Mouse (Mus musculus) adrenal gland, postnatal 36 days (tissue): ENCODE data around the gene Vmn1r225. TPM values are rescaled to one million over a fixed set of nuclear protein-coding genes. Genes with fewer than 3 reads are reported as not detected.
"Not testable (repeated sequence)": the region's sequence is repeated elsewhere in the genome, so short reads cannot be mapped to it uniquely, and the experiment has no call there.

Experiments
- DNase-seq, 2 experiments: peaks; one replicate each; pipeline ENCODE4 v3.0.0; 2021; ENCODE audit warnings: mixed read lengths in 1 of 2
- long read RNA-seq, 2 experiments: library from polyadenylated mRNA; stranded (forward); transcript quantifications; one replicate each; pipeline ENCODE4 v2.0.0; 2021; ENCODE audit warnings: borderline sequencing depth in 2 of 2
- total RNA-seq, 2 experiments: library from RNA; stranded (reverse); gene quantifications; 2 replicates each; pipeline ENCODE4 v1.2.3; 2021

Gene Vmn1r225
- total RNA-seq: not detected
- long read RNA-seq, experiment 1: 0 reads
- long read RNA-seq, experiment 2: 0 reads

DNA sequence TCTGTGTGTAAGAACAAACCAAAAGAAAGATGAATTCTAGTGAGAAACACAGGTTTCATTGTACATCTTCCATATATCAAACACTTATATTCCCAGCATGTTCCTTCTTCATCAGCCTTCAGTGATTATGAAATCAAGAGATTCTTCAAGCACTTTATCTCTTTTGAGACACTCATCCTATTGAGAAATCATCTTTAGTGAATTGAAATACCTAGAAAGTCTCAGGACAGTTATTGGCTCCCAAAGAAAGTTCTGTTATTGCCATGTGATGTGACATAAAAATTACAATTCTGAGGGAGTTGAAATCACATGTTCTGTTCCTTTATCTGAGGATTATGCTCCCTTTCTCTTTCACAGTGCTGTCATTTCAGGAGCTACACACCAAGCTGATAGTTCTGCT lies at the start of gene Vmn1r225:
Gene Vmn1r225 (plus strand): TSS at position 301 of the 400 bp plus-strand sequence.
- DNase-seq: no peak

DNA sequence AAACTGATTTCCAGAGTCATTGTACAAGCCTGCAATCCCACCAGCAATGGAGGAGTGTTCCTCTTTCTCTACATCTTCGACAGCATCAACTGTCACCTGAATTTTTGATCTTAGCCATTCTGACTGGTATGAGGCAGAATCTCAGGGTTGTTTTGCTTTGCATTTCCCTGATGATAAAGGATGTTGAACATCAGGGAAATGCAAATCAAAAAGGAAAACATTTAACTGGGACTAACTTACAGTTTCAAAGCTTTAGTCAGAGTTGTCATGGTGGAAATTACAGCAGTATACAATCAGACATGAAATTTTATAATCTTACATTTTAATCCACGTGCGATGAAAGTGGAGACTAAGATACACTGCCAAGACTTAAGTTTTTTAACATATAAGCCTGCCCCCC lies 24.6 kb upstream of the Vmn1r225 start:
- no peak for DNase-seq

DNA sequence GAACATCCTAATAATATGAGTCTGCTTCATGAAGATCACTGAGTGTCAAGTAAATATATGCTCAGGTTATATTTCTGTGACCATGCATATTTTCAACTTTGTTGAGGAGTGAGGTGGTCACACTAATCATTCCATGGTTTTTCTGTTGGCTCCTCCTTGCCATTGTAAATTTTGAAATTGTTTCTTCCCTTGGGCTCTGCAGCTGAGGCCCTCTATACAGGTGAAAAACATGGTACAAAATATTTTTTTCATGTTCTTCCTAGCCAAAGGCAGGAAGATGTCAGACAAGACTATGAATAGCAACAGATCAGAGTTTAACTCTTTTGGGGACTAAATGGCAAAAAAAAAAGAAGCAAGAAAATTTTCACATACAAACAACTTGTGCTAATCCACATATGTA lies 16.7 kb upstream of the Vmn1r225 start, which contains the start of gene Vmn2r108:
Gene Vmn2r108 (minus strand): TSS at position 101 of the 400 bp plus-strand sequence.
- no peak for DNase-seq

DNA sequence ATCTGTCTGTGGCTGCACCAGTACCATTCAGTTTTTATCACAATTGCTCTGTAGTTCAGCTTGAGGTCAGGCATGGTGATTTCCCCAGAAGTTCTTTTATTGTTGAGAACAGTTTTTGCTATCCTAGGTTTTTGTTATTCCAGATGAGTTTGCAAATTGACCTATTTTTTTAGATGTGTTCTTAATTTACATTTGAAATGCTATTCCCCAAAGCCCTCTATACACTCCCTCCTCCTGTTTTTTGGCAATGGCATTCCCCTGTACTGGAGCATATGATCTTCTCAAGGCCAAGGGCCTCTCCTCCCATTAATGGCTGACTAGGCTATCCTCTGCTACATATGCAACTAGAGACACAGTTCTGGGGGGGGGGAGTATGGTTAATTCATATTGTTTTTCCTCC lies 10.3 kb downstream of the Vmn1r225 start:
- not testable (repeated sequence) for DNase-seq

Other genes with a start within 250 kb of the Vmn1r225 start
- not detected for gene Vmn2r106, start 212.6 kb upstream of the Vmn1r225 start, total RNA-seq
- not detected for gene Vmn2r107, start 152.9 kb upstream of the Vmn1r225 start, total RNA-seq
- gene Vmn1r224, start 84.0 kb upstream of the Vmn1r225 start, total RNA-seq: not detected
- gene Vmn2r108, start 16.8 kb upstream of the Vmn1r225 start, total RNA-seq: not detected
- gene Vmn2r109, start 66.6 kb downstream of the Vmn1r225 start, total RNA-seq: not detected
- not detected for gene Vmn2r110, start 98.3 kb downstream of the Vmn1r225 start, total RNA-seq
- not detected for gene Fpr-rs3, start 126.7 kb downstream of the Vmn1r225 start, total RNA-seq
- not detected for gene Vmn1r226, start 184.7 kb downstream of the Vmn1r225 start, total RNA-seq
- not detected for gene Vmn1r227, start 231.7 kb downstream of the Vmn1r225 start, total RNA-seq